Mouse (Mus musculus) telencephalon, adult 2 months (tissue): ENCODE results near the gene Kcnj6.

ENCODE experiments used
- DNase-seq: peaks from one replicate; pipeline ENCODE4 v3.0.0-alpha.2; 2011; ENCODE audit warnings: low read depth, low spot score

Kcnj6 gene

DNA sequence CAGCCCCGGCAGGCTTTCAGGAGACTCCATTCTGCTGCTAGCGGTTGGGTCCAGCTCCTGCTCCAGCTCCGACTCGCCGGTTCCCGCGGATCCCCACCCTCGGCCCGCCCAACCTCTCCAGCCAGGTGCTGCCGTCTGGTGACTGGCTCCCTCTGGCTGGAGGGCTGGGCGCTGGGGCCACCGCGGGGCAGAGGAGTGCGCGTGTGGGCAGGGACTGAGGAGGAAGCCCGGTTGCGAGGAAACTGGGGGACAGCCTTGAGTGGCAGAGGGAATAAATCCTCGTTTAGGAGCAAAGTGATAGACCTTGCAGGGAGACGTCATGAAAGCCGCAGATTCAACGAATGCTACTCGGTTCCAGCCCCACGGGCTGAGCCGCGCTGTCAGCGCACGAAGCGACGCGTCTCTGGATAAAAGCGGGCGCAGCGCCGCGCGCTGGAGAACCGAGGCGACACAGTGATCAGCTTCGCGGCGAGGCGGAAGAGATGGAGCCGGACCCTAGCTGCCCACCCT is at the start of gene Kcnj6:
Gene Kcnj6 (minus strand): TSS at position 362 of the 510 bp plus-strand sequence.
- DNase-seq, result peak; percentile 62

DNA sequence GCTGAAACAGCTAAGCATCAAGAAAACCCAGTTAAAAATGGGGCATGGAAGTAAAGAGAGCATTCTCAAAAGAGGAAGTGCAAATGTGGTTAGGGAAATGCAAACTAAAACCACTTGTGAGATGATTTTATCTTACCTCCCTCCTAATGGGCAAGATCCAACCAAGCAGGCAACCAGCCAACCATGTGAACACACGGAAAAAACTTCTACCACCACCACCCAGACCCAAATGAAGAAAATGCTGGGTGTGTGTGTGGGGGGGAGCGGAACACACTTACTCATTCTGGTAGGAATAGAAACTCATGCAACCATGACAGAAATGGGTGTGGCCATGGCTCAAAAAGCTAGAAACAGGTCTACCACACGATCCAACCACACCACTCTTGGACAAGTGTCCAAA is 12.4 kb upstream of the Kcnj6 start:
- no peak for DNase-seq

DNA sequence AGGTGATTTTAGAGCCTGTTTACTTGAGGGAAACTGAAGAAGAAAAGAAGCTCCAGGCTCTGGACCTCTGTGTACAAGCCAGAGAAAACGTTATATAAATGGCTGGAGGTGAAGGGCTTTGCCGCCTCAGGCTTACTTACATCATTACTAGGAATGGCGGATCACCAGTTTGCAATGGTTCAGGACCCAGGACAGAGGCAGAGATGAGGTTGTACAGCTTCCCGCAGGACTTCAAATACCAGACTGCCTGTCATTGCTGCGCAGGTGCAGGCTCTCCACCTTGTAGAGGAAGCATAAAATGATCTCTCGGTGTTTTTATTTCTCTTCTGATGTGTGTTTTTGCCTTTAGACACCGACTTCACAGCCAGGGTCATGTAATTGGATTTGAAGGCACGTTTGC is 7.1 kb upstream of the Kcnj6 start:
- no peak for DNase-seq

DNA sequence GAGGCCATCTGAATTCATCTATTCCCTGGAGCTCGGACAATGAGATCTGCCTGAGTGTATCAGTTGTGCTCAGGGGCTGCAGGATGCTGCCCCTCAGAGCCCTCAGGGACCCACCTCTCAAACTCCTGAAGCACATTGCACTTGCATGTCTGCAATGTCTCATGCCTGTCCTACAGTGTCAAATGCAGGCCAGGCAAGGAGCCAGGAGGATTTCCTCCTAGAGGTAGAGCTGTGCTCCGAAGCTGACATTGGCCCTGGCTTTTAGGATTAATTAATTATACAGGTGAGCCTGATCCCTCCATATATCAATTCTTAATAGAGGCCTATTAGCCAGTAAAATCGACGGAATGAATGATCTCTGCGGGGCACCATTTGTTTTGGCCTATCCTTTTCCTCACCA is 2.0 kb upstream of the Kcnj6 start:
- DNase-seq, result no peak

DNA sequence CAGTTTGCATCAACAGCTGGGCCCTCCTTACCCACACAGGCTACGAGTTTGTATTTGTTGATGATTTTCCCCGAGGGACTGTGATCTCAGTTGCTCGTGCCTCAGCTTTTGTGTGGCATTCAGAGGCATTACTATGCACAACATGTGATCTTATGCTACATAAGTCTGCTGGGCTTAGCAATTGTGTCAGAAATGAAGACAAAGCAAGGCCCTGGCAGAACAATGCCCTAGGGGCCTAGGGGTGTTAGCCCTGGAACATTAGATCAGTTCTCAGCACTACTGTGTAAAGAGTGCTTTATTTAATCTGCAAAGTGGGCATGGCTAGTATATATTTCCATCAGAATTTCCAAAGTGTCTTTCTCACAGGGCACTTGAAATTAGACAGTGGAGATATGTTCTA is 1.5 kb upstream of the Kcnj6 start:
- no peak for DNase-seq

DNA sequence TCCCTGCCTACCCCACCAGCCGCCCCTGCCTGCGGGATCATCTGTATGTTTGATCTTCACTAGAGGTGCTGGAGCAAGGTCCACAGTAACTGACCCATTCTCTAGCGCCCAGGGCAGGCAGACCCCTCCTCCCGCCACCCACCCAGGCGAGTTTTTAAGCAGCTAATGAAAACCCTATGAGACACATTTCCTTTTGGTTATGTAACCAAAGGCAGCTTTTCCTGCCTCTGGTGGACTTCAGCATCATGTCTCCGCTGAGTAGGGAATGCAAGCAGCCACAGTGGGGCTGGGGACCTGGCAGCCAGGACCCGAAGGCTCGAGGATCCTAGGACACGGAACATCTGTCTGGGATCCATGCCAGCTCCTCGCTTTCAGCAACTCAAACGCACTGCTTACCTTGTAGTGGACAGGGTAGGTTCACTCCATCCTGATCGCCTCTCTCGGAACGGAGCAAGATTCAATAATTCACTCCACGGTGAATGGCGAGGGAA is 665 bp downstream of the Kcnj6 start:
- DNase-seq, result no peak

DNA sequence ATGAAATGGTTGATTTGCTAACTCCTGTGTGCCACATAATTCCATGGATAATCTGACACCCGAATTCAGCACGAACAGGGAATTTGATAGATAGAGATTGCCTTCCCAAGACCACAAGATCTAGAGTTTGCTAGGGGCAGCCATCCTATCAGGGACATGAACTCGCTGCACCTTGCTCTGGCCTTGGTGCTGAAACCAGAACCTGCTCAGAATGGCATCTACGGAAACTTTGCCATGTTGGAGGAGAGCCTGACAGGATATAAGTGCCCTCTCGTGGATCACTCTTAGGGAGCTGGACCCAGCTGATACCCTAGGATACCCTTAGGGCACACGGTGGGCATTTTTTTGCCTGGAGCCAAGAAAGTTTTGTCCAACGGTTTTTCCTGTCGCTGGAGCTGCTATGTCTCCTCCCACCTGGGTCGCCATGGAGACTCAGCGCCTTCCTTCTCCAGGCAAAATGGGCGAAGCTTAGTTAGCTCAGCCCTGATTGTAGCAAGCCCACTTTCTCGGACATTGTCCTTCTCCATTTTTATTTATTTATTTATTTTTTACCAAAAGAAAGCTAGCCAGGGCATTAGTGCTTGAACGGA is 1.9 kb downstream of the Kcnj6 start:
- DNase-seq, result no peak

DNA sequence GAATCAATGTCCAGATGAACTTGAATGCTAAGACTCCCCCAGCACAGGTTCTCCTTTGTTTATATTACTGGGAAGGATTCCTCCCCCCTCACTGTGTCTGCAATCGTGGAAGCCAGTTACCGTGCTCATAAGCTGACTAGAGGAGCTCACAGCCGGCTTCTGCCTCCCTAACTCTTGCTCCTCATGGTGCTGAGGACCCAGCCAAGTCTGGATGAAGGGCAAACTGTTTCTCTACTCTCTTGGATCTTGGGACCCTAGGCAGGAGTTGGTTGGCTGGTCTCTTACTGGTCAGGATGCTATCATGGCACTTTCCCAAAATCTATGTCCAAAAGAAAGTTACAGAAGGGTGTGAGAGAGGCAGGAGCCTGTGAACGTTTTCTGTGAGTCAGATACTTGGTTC is 2.6 kb downstream of the Kcnj6 start:
- DNase-seq, result no peak

DNA sequence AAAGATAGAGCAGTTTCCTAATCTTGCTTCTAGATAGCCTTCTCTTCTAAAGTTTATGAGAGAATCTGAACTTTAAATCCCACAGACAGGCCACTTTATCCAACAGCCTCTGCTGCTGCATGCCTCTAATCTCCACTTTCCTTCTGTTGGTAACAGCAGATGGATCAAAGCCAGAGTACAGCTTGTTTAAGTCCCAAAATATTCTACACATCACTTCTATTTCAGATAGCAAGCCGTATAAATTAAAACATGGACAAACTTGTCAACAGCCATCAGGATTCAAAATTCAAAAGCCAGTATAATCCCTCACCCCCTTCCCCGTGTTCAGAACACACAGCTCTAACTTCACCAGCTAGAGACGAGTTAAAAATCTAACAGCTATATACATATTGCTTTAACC is 3.4 kb downstream of the Kcnj6 start:
- DNase-seq, result no peak

DNA sequence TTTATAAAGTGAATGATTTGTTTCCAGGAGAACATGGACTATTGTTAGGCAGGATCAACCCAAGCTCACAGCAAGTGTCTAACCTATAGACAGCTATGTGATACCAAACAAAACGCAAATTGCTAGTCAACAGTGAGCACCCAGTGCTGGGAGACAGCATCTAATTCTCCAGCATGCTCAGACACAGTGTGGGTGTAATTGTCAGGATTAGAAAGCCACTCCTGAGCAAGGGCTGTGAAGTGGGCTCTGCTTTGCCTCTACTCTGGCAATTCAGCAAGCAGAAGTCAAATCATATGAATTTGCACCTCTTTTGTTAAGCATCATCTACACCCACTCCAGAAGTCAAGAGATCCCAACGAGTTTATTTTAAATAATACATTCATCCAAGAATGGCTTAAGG is 7.4 kb downstream of the Kcnj6 start:
- DNase-seq, result no peak

DNA sequence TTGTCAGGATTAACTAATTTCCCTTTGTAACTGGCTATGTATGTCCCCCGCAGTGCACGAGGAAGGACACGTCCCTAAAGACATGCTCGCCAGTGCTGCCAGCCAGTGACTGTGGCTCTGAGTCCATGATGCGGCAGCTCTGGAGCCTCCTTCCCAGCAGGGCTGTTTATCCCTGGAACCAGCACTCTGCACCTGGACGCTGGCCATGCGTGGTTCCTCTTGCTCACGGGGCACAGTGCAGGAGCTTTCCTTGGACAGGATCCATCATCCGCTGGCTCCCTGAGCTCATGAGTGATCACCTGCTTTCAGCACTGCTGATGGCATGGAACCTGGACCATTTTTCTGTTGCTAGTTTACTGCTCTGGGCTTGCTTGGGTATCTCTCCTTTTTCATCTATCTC is 10.8 kb downstream of the Kcnj6 start:
- no peak for DNase-seq

DNA sequence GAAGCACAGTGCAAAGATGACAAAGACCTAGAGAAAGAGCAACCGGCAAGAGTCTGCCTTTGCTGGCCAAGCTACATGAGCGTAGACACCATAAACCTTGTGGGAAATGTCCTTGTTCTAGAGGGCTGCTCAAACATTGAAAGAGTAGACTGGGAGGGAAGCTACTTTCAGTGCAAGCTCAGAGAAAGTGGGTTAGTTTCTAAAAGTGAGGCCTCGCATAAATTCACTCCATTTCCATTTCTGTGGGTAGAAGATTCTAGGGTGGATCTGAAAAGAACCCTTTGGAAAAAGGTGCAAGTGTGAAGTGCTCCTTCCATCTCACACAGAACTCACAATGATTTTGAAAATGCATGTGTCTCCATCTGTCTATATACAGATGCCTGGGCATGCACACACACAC is 13.2 kb downstream of the Kcnj6 start:
- no peak for DNase-seq

DNA sequence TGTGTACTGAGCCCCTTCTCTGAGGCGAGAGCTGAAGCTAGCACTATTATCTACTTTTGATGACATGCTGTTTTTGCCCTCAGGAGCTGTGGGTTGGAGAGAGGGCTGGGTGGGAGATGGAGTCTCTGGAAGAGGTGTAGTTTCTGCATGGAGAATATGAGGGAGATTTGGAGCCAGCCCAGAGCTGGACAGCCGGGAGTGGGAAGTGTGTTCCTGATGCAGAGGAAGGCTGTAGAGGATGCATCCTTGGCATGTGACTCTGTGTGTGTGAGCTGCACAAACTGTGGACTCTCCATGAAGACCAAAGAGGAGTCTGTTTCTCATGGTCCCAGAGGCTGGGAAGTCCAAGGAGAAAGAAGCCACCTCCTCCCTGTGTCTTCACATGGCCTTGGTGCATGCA is 17.1 kb downstream of the Kcnj6 start:
- no peak for DNase-seq

DNA sequence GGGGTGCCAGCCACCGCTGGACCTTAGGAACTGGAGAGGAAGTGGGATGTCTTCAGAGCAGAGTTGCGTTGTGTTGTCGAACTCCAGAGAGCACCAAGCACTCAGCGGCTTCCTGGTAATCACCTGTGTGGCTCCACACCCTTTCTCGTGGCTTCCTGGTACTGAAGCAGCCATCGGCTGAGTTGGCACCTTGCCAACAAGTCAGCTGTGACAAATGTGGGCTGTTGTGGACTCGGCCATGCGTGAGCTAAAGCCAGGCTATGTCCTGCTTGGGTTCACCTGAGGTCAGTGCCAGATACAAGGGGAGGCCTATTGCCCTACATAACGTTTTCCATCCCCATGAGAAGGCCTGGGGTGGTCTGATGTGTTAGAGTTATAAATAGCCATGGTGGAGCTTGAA is 18.0 kb downstream of the Kcnj6 start:
- DNase-seq, result no peak

DNA sequence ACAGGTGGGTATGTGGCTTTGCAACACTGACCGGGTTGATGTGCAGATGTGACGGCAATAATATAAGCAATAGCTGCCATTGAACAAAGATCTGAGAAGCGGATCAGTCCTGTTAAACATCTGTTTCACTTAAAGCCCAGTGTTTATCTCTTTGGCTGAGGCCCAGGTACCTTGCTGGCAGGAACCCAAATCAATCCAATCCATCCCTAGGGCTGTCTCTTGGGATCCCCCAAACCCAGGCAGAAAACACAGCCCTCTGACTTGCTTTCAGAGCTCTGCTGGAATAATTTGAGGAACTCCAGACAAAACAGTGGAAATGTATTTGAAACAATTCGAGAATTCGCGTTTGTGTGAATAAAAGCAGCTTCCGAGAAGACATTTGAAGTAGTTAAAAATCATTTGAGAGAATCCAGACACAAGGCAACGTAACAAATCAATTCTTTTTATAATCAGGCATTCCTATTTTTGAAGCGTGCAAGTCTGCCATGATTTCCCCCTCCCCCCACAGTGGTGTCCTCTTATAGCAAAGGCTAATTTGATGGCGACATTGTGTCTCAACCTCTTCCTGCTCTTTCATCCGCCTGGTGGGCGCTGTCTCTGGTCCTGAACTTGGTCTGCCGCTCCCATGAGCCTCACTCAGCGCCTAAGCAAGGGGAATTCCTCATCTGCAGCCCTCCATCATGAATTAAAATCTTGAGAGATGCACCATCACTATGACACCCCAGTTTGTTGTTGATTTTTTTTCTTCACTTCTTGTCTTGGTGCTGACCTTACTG is 25.2 kb downstream of the Kcnj6 start:
- no peak for DNase-seq

DNA sequence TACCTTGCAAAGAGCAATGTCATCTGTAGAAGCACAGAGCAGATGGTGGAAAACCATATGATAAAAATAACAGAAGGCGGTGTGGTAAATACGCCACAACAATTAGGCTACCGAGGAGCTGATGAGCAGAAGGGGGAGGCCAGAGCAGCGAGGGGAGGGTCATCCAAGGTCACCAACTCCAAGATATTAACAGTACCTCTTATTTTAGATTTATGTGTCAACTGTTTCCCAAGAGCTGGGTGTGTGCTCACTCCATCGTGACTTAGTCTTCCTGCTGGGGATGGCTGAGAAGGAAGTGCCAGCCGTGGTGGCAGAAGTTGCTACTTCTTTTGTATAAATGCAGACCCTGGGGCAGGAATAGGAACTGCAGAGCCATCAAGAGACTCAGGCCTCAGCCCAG is 28.6 kb downstream of the Kcnj6 start:
- DNase-seq, result no peak

DNA sequence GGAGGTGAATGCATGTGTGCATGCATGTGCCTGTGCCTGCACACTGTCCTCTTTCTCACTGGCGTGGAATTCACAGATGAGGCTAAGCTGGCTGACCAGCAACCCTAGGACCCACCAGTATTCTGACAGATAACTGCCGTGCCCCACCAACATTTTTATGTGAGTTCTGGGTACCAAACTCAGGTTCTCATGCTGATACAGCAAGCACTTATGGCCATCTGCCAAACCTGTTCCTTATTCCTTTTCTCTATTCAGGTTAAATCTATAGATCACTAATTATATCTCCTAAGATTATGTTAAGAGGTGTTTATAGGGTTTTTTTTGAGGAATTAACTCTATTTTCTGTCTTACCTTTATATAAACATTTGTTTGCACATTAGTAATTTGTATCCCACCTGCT is 29.0 kb downstream of the Kcnj6 start:
- DNase-seq, result no peak

DNA sequence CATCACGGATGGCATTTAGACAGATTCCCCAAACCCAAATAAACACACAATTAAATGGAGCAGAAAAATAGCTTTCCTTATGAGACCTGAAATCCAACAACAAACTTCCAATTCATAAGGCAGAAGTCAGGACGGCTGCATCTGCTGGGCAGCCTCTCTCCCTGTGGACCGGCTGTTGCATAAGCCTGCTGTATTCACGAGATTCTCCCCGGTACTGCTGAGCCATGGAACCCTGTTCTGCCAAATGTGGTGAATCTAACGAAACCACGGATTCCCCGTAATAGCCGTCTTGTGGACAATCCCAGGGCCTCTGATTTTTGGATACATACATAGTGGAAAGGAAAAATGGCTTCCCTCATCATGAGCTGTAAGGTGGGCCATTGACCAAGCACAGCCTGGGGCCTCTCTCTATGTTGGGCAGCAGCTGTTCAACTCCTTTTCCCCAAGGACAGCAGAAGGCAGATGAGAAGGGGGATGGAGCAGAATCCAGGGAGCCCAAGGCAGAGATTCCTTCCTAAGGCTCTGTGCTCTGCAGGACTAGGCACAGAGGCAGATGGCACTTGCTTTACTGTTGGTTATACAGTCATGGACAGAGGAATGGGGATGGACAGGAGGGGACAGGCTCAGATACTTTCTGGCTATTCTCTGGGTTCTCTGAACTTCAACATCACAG is 40.2 kb downstream of the Kcnj6 start:
- no peak for DNase-seq

DNA sequence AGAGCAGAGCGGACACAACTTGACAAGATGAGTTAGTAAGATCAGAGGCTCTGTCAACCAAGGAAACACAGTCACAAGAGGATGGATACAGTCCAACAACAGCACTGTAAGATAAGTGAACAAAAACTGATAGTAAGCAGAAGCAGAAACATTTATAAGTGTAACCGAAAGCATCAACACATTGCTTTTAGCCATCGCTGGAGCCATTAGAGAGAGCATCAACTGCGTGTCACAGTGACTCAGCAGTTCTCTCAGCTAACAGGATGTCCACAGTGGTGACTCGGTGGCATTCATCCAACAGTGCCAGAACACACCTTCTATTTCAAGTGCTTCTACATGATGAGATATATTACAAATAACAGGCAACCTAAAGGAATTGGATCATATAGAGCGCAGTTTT is 41.1 kb downstream of the Kcnj6 start:
- DNase-seq, result no peak

DNA sequence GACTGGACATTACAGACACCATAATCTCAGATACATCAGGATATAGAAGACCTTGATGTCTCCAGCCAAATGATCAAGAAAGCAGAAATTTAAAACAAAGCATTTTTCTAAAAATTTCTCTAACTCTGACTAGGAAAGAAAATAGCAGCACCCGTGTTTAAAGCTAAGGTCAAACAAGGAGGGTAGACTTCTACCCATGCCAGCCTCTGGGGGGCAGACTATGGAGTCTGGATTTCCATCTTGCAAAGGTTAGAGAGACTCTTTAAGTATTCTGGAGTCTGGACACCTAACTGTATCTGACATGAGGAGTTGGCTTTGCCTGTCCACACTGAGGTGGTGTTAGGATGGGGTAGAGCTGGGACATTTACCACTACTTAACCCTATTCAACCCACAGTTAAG is 44.2 kb downstream of the Kcnj6 start:
- DNase-seq, result no peak

DNA sequence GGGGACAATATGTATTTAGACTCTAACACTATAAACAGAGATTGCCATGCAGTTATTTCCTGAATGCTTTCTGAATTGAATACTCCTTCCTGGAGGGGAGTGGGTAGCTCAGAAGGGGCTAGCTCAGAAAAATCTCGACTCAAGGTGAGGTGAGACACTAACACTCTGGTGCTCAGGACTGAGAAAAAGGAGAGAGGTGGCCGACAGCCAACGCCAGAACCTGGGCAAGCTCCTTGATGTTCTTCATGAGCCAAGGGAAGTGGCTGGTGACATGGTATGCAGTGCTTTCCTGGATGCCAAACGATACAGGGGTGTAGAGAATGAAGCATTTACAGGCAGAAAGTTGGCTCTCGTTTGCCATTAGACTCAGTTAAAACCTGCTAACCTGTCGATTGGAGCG is 48.3 kb downstream of the Kcnj6 start:
- no peak for DNase-seq

DNA sequence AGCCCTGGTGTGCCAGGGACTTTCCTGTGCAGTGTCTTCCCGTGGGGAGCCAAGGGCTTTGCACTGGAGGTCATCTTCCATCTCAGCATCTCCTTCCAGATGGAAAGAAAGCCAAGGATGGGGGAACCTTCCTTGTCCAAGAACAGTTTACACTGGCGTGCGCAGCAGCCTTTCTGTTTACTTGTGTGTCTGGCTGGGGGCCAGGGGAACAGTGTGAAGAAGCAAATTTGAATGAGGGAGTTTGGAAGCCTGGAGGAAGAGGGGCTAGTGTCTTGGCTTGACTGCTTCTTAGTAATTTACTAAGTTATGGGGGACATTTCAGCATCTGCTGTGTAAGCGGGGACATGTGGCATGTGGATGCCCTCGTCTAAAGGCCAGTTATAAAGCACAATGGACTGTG is 50.7 kb downstream of the Kcnj6 start:
- no peak for DNase-seq

DNA sequence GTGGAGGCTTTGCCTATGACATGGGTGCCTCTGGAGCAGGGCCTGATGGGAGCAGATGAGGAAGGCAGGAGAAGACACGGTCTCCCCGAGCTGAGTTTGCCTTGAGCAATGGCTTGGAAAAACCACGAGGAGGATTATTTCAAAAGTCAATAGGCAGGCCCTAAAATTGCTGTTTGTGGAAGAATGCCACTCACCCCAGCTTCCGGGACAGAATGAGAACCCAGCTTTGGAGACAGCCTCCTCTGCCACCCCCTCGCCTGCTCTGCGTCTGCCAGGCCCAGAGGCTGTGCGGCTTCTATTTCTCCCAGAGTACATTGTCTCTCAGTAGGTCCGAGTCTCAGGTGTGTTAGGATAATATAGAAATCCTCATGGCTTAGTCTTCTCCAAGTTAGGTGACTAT is 64.8 kb downstream of the Kcnj6 start:
- DNase-seq, result peak; percentile 74
